Mouse (Mus musculus) neural tube, embryonic 15.5 days (tissue): ENCODE measurements around the gene Dgka. TPM values are rescaled to one million over a fixed set of nuclear protein-coding genes. Genes with fewer than 3 reads are reported as not detected.
"Not testable (repeated sequence)": the region's sequence is repeated elsewhere in the genome, so short reads cannot be mapped to it uniquely, and the experiment has no call there.

Source experiments
- ATAC-seq: fragments of 200-750 bp; cut with Nextera tagmentation; 2 replicates; pipeline ENCODE4 v1.8.0; 2017; ENCODE audit warnings: mild to moderate bottlenecking, moderate TSS enrichment, moderate library complexity; ENCODE audit not compliant: low FRiP score
- H3K27ac ChIP-seq: fragments of 300-500 bp; sonication (generic); replicated peaks from 2 replicates; pipeline ENCODE4 v1.5.1; 2015; ENCODE audit warnings: mild to moderate bottlenecking, inconsistent platforms
- H3K27me3 ChIP-seq: fragments of 300-500 bp; sonication (generic); replicated peaks from 2 replicates; pipeline ENCODE4 v1.6.1; 2015; ENCODE audit warnings: inconsistent platforms
- H3K36me3 ChIP-seq: fragments of 300-500 bp; sonication (generic); 2 replicates; pipeline ENCODE4 v1.6.1; 2015; ENCODE audit warnings: inconsistent platforms
- H3K4me1 ChIP-seq: fragments of 300-500 bp; sonication (generic); 2 replicates; pipeline ENCODE4 v1.6.1; 2015; ENCODE audit warnings: inconsistent platforms
- H3K4me2 ChIP-seq: fragments of 300-500 bp; sonication (generic); 2 replicates; pipeline ENCODE4 v1.6.1; 2015; ENCODE audit warnings: inconsistent platforms, mild to moderate bottlenecking, moderate library complexity
- H3K4me3 ChIP-seq: fragments of 300-500 bp; sonication (generic); replicated peaks from 2 replicates; pipeline ENCODE4 v1.5.1; 2015; ENCODE audit warnings: mild to moderate bottlenecking, inconsistent platforms
- H3K9ac ChIP-seq: fragments of 300-500 bp; sonication (generic); replicated peaks from 2 replicates; pipeline ENCODE4 v1.6.1; 2015; ENCODE audit warnings: mild to moderate bottlenecking, inconsistent platforms
- H3K9me3 ChIP-seq: fragments of 300-500 bp; sonication (generic); replicated peaks from 2 replicates; pipeline ENCODE4 v1.6.1; 2016; ENCODE audit warnings: inconsistent platforms
- WGBS: fragments of 180-500 bp; shearing (Covaris S2); methylation state at CpG from one replicate; pipeline ENCODE4 v1.1.7; 2015; ENCODE audit warnings: mixed read lengths; 5-methylcytosine and 5-hydroxymethylcytosine counted together
- polyA plus RNA-seq: library from polyadenylated mRNA; unstranded; fragments of >200 nt; fragmentation: Nextera tagmentation; extraction: Ambion mirVana; gene quantifications from 2 replicates; pipeline ENCODE4 v1.2.1, GENCODE M21; 2015

The Dgka gene
- polyA plus RNA-seq, 1 experiment from 2014 or later: 7.7 TPM

DNA sequence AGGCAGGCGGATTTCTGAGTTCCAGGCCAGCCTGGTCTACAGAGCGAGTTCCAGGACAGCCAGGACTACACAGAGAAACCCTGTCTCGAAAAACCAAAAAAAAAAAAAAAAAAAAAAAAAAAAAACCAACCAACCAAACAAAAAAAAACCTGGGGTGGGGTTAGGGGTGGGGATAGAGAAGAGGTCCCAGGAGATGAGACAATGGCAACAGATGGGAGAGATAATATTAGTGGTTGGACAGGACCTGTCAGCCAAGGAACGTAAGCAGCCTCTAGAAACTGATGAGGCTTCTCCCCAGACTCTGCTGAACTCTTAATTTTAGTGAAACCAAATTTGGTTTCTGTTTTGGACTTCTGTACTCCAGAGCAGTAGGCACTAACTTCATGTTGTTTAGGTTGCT lies 19.2 kb downstream of the Dgka start:
- H3K9me3 ChIP-seq, H3K4me2 ChIP-seq, H3K9ac ChIP-seq, H3K36me3 ChIP-seq, ATAC-seq, H3K27me3 ChIP-seq, H3K27ac ChIP-seq, H3K4me3 ChIP-seq, H3K4me1 ChIP-seq: not testable (repeated sequence)
- WGBS: 83% methylated on average over 4 of the region's 4 CpGs

- H3K9ac ChIP-seq: no peak overlapping the region
- H3K27ac ChIP-seq: no peak overlapping the region
- H3K27me3 ChIP-seq: no peaks in the 10 kb centered on the region
- H3K4me3 ChIP-seq: no peak overlapping the region
- 90% methylated on average over 19 of the region's 19 CpGs for WGBS
- H3K36me3 ChIP-seq: no peaks in the 10 kb centered on the region
- H3K4me1 ChIP-seq: no peaks in the 10 kb centered on the region
- no peaks in the 10 kb centered on the region for H3K9me3 ChIP-seq
- no peak for ATAC-seq
- H3K4me2 ChIP-seq: no peak overlapping the region
Observed at GRCm38 (mm10) chr10:128715559-128716537, 28.8 kb downstream of the Dgka start.

- H3K4me2 ChIP-seq, H3K9ac ChIP-seq, ATAC-seq, H3K4me3 ChIP-seq, H3K36me3 ChIP-seq, H3K4me1 ChIP-seq, H3K27ac ChIP-seq, H3K9me3 ChIP-seq, H3K27me3 ChIP-seq: not testable (repeated sequence)
- WGBS: 96% methylated on average over 7 of the region's 7 CpGs
Observed at GRCm38 (mm10) chr10:128711318-128711717, 33.3 kb downstream of the Dgka start.

GRCm38 (mm10) chr10:128705317-128705693 lies 39.4 kb downstream of the Dgka start:
- no peaks in the 10 kb centered on the region for H3K9me3 ChIP-seq
- WGBS: 9% methylated on average over 11 of the region's 11 CpGs
- peaks cover 20% of the 10 kb centered on the region for H3K4me1 ChIP-seq
- H3K9ac ChIP-seq: no peak overlapping the region; the same call in 1 of the 2 replicates
- peak overlapping the region; percentile 75 for H3K4me3 ChIP-seq
- peak; percentile 29; the same call in 1 of the 2 replicates for ATAC-seq
- no peaks in the 10 kb centered on the region for H3K36me3 ChIP-seq
- H3K4me2 ChIP-seq: peak overlapping the region; percentile 96
- no peaks in the 10 kb centered on the region for H3K27me3 ChIP-seq
- H3K27ac ChIP-seq: no peak overlapping the region

- H3K27ac ChIP-seq: peak within 1 kb of the TSS; percentile 83
- H3K9me3 ChIP-seq: no peaks in the 10 kb centered on the region
- peak within 1 kb of the TSS; percentile 57 for H3K9ac ChIP-seq
- no peaks in the 10 kb centered on the region for H3K36me3 ChIP-seq
- H3K4me2 ChIP-seq: peak within 1 kb of the TSS; percentile 96
- H3K4me3 ChIP-seq: peak within 1 kb of the TSS; percentile 75
- under 1% methylated on average over 62 of the region's 62 CpGs for WGBS
- H3K4me1 ChIP-seq: peaks cover 20% of the 10 kb centered on the region
- ATAC-seq: peak; percentile 94
- no peaks in the 10 kb centered on the region for H3K27me3 ChIP-seq
Observed at GRCm38 (mm10) chr10:128704491-128705316, 40.0 kb downstream of the Dgka start, which contains the start of gene Cdk2. TSS of gene Cdk2 (minus strand) at chr10:128705031.

- H3K27ac ChIP-seq: peak within 1 kb of the TSS; percentile 83
- peak within 1 kb of the TSS; percentile 57 for H3K9ac ChIP-seq
- ATAC-seq: no peak
- peak within 1 kb of the TSS; percentile 75 for H3K4me3 ChIP-seq
- H3K4me1 ChIP-seq: peaks cover 20% of the 10 kb centered on the region
- H3K4me2 ChIP-seq: peak within 1 kb of the TSS; percentile 96
- no peaks in the 10 kb centered on the region for H3K36me3 ChIP-seq
- H3K27me3 ChIP-seq: no peaks in the 10 kb centered on the region
- H3K9me3 ChIP-seq: no peaks in the 10 kb centered on the region
- 22% methylated on average over 4 of the region's 4 CpGs for WGBS
Observed at GRCm38 (mm10) chr10:128703895-128704294, 40.8 kb downstream of the Dgka start, which contains the start of gene Pmel. TSS of gene Pmel (plus strand) at chr10:128704195.

DNA sequence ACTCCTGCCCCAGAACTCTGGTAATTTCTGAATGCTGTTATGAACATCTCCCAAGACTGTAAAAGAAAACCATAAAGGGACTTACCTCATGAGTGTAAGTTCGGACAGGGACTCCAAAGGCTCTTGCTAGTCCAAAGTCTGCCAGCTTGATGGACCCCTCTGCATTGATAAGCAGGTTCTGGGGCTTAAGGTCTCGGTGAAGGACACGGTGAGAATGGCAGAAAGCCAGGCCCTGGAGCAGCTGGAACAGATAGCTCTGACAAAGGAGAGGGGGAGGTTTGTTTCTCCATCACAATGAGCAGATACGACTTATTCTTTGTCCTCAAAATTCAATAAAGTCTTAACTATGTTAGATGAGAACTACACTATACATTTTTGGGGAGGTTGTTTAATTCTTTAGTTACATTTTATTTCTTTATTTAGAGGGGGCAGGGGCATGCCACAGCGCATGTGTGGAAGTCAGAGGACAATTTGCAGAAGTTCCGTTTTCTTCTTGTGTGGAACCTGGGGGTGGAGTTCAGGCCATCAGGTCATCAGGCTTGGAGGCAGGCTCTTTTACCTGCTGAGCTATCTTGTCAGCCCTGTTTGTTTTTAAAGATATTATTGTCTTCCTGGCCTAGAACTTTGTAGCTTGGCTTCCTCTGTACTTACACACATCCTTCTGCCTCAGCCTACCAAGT lies 42.2 kb downstream of the Dgka start:
- no peak for ATAC-seq
- H3K27ac ChIP-seq: no peak overlapping the region
- H3K4me1 ChIP-seq: peaks cover 20% of the 10 kb centered on the region
- no peaks in the 10 kb centered on the region for H3K36me3 ChIP-seq
- H3K9ac ChIP-seq: no peak overlapping the region
- no peaks in the 10 kb centered on the region for H3K27me3 ChIP-seq
- H3K4me3 ChIP-seq: no peak overlapping the region
- WGBS: 78% methylated on average over 6 of the region's 6 CpGs
- H3K4me2 ChIP-seq: no peak overlapping the region
- no peaks in the 10 kb centered on the region for H3K9me3 ChIP-seq

GRCm38 (mm10) chr10:128700712-128701111 lies 43.9 kb downstream of the Dgka start:
- no peak for ATAC-seq

GRCm38 (mm10) chr10:128699611-128700010 lies 45.0 kb downstream of the Dgka start:
- WGBS: 85% methylated on average over 11 of the region's 11 CpGs
- ATAC-seq: no peak

More at GRCm38 (mm10) chr10:128700712-128701111, 43.9 kb downstream of the Dgka start:
- Histone ChIP-seq H3K36me3 (no peaks in the 10 kb centered on the region), H3K4me2 (no peak overlapping the region), H3K9me3 (no peaks in the 10 kb centered on the region), H3K4me3 (no peak overlapping the region), H3K27ac (no peak overlapping the region), H3K27me3 (no peaks in the 10 kb centered on the region), H3K9ac (no peak overlapping the region), H3K4me1 (peaks cover 22% of the 10 kb centered on the region)
- WGBS: 95% methylated on average over 5 of the region's 5 CpGs

DNA sequence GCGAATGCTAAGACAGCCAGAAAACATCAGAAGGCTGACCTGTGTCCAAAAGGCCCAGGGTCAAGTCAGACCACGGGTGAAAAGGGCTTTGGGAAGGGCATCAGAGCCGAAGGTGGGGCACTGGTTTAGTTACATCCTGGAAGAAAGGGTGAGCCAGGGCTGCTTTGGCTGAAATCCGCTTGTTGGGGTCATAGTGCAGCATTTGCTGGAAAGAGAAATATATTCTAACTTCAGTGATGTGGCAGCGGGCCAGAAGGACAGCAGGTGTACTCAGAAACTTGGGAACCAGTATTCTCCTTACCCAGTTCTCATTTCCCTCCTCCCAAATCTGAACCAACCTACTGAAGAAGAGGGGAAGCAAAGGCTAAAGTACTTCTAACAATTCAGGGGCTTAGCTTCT lies 45.6 kb downstream of the Dgka start:
- H3K9me3 ChIP-seq: no peaks in the 10 kb centered on the region
- H3K27ac ChIP-seq: no peak overlapping the region
- no peaks in the 10 kb centered on the region for H3K36me3 ChIP-seq
- no peaks in the 10 kb centered on the region for H3K27me3 ChIP-seq
- no peak overlapping the region for H3K4me2 ChIP-seq
- ATAC-seq: no peak
- WGBS: 94% methylated on average over 5 of the region's 5 CpGs
- no peak overlapping the region for H3K9ac ChIP-seq
- no peak overlapping the region for H3K4me3 ChIP-seq
- H3K4me1 ChIP-seq: peaks cover 22% of the 10 kb centered on the region

More at GRCm38 (mm10) chr10:128699611-128700010, 45.0 kb downstream of the Dgka start:
- H3K4me2 ChIP-seq: no peak overlapping the region
- no peaks in the 10 kb centered on the region for H3K9me3 ChIP-seq
- no peaks in the 10 kb centered on the region for H3K36me3 ChIP-seq
- H3K4me3 ChIP-seq: no peak overlapping the region
- H3K9ac ChIP-seq: no peak overlapping the region
- no peaks in the 10 kb centered on the region for H3K27me3 ChIP-seq
- peaks cover 23% of the 10 kb centered on the region for H3K4me1 ChIP-seq
- no peak overlapping the region for H3K27ac ChIP-seq

DNA sequence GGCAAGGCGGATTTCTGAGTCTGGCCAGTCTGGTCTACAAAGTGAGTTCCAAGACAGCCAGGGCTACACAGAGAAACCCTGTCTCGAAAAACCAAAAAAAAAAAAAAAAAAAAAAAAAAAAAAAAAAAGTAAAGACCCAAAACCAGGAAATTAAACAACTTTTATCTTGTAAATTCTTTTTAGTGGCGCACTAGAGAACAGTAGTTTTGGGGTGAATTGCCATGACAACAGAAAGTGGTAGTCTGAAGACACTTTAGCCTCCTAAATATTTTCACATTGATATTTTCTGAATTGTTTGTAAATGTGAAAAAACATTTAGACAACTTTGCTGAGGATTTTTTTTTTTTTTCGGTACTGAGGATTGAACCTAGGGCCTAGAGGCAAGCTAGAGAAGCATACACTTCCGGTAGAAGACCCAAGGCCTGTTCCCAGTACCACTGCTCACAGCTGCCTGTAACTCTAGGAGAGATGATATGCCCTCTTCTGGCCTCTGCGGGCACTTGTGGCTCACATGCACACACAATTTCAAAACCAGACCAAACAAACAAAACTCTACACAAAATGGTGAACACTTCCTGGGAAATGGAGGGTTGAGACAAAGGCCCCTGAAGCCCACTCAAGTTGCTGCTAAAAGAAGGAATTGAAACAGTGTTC lies 47.5 kb downstream of the Dgka start:
- Histone ChIP-seq H3K36me3 (no peaks in the 10 kb centered on the region), H3K4me3 (peak overlapping the region; percentile 75; the same call in 1 of the 2 replicates), H3K27ac (peak overlapping the region; percentile 86), H3K9me3 (no peaks in the 10 kb centered on the region), H3K4me2 (peak overlapping the region; percentile 75), H3K9ac (no peak overlapping the region), H3K4me1 (peaks cover 22% of the 10 kb centered on the region), H3K27me3 (no peaks in the 10 kb centered on the region)
- no peak for ATAC-seq
- WGBS: 91% methylated on average over 6 of the region's 6 CpGs
